Mouse (Mus musculus) ovary, adult 18-20 months (tissue): ENCODE measurements around the gene Gpr146.
"Not testable (repeated sequence)": the region's sequence is repeated elsewhere in the genome, so short reads cannot be mapped to it uniquely, and the experiment has no call there.

Source experiments
- DNase-seq: peaks from one replicate; pipeline ENCODE4 v3.0.0; 2022; ENCODE audit warnings: low spot score, mixed read lengths

Gpr146 gene

DNA sequence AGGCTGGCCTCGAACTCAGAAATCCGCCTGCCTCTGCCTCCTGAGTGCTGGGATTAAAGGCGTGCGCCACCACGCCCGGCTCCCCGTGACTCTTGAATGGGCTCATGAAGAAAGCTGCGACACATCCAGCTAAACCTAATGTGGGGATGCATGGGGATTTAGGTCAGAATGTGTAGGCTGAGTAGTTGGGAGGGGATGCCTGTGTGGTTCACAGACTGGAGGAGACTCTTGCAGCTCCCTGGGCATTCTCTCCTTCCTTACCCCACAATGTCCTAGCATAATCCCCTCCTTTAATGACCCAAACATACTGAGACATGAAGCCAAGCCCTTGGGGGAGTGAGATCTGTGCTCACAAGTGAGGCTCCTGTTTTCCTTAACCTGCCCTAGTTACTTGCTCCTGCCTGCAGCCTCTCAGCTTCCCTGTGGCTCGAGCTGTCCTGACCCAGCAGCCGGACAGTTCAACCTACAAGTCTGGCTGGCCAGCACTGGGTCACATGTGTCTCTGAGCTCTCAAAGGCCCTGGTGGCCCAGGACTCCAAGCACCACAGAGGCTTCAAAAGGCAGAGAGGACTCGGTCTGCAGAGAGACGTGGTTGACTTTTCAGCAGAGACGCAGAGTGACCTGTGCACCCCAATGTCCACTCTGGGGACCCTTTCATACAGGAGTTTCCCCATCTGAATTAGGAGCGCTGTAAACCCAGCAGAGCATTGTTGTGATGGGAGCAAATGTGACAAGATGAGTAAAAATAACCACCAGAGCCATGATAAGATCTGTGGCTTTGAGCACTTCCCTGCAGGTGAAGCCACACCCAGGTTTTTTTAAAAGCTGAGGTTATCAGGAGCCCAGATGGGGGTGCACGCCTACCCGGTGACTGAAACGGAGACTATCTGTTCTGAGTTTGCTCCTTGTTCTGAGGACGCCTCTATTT lies 4.4 kb downstream of the Gpr146 start:
- no peak for DNase-seq

DNA sequence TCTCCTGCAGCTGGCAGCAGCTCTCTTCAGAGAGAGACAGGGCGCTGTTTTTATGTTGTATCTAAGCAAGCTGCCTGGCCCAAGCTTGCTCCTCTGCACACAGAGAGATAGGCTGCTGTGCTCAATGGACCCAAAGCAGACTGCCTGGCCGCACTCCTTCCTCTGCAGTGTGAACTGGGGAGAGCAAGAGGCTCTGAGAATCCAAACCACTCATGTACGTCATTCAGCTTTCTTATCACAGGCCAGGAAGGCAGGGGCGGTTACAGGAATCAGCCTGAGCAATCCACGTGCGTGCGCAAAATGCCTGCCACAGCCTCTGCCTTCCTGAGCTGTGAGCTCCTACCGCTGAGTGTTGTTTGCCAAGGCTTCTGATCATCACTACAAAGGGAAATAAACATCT lies 5.3 kb downstream of the Gpr146 start:
- no peak for DNase-seq

DNA sequence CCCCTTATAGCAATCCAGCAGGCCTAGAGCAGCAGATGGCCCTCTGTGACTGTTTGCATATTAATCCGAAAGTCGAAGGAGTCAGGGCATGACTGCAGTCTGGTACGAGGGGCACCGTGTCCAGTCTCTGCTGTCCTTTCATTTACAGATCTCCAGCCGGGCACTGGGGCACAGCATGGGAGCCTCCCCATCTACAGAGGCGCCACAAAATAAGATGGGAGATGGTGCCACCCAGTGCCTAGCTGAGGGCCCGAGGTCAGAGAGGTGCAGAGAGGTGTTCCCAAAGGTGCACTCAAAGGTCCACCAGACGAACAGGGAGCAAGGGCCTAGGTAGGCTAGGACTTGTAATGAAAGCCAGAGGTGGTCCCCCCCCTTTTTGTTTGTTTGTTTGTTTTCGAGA lies 5.7 kb downstream of the Gpr146 start:
- DNase-seq = no peak

DNA sequence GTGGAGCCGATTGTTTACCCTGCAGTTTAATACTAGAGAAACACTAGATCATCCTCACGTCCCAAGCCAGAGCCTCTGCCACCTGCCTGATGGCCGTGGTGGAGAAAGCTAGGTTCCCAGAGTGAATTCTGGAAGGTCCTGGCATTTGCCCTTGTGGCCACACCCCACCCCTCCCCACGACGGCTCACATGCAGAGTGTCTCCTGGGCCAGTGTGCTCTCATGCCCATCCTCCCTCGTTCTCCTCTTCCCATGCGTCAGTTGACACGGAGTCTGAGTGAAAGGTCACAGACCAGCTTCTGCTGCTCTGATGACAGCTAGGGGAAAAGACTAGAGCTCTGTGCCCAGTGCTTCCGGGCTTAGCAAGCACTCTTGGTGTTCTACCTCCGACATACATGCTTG lies 7.0 kb downstream of the Gpr146 start:
- no peak for DNase-seq

DNA sequence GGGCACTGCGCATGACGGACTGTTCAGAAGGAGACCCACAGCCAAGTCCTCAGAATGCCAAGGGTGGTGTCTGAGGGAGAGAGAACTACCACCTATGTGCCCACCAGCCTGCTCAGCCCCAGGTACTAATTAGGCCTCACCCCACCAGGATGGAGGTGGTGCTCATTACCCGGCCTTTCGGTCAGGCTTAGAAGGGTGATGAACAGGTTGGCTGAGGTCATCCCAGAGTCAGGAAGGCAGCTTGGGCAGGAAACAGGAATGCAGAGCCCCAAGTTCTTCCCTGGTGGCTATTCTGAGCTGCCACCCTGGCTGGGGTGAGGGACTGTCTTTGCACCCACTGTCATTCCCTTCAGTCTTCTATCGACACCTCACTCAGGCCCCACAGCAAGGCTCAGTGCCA lies 8.6 kb downstream of the Gpr146 start:
- no peak for DNase-seq

DNA sequence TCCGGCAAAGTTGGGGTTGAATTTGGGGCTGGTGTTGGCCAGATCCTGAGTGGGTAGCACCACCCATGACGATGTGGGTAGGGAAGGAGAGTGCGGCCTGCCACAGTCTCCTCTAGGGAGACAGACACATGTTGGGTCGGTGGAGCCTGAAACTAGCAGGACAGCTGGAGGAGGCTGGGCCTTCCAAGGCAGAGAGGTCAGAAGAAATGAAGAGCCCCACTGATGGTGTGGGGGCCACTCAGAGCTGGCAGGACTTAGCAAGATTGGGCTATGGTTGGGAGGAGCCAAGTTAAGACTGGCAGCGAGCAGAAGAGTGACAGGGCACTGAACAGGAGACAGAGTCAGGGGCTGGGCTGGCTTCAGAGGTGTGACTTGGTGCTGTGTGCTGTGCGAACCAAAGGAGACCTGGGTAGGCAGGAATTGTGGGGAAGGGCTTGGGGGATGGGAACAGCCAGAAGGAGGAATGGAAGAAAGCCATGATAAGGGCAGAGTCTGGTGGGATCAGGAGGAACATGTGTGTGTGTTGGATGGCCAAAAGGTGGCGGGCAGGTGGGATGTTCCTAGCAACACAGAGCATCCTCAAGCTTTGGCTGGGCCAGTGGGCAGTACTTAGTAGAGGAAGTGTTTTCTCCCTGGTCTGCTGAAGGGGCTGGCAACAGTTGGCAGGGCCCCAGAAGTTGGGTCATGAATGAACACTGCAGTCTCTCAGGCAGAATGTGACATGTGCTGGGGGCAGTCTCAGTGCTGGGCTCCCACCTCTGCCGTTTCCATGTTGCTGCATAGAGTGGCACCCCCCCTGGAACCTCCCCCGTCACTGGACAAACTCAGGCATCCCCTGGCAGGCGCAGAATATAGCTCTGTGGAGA lies 10.1 kb downstream of the Gpr146 start:
- no peak for DNase-seq

DNA sequence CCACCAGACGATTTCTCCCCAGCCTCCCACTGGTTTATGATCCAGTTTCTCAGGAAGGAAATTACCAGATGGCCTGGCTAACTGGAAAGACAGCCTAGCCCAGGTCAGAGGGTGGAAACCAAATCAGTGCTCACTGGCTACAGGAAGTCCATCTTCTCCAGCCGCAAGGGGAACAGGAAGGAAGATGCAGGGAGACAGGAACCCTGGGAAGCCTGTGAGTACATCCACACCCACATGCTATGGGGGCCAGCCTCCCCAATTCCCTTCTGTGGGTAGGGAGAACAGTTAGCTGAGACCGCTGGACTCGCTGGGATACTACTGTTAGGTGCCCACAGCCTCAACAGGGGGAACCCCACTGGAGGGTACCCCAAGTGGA lies 10.7 kb downstream of the Gpr146 start:
- DNase-seq = no peak

DNA sequence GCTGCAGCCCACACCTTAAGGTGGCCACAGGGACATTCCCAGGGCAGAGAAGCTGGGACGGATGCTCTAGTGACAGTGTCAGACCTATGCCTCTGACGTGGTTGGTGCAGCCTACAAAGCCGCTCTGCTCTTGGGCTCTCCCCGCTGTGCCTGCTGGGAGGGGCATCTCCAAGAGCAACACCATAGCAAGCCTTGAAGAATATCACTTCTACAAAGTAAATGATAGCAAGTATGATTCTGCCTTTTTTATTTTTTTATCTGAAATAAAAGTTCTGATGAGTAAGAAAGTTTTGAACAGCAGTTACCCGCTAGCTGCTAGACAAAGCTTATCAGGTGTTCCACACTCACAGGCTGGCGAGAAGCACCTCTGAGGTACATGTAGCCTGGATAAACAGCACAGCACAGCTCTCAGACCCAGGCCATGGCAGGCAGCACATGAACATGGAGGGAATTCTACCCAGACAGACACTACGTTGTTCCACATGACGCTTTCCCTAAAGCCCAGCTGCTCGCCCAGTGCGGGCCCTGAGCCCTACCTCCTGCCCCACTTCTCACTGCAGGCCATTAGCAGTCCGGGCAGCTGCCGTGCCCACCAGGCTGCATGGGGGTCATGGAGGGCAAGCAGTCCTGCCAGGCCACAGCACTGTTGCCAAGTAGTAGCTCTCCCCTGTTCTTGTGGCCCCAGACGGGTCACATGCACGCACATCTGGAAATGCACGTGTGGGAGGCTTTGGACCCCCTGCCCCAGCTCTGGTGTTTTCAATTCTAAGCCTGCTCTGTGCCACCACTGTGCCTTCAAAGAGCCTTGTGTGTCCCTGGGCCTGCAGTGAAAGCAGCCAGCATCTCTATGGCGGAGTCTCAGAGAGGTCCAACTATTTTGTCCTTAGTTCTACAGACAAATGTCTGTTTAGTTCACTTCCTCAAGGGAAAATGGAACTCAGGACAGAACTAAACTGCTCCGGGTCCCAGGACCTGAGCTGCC lies 11.5 kb downstream of the Gpr146 start:
- no peak for DNase-seq

DNA sequence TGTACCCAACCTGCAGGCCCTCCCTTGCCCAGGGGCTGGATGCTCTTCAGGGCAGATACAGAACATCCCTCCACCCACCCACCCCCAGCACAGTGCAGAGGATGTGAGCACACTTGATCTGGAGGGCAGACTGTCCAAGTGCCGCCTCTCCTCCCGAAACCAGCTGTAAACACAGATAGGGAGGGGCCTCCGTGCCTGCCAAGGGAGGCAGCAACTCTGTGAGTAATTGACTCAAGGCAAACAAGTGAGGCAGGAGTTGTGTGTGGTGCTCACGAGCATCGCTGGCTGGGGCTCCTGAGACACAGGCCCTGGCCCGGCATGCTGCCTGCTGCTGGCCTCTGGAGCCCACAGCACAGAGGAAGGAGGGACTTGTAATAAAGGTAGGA lies 12.2 kb downstream of the Gpr146 start:
- peak; percentile 76 for DNase-seq

DNA sequence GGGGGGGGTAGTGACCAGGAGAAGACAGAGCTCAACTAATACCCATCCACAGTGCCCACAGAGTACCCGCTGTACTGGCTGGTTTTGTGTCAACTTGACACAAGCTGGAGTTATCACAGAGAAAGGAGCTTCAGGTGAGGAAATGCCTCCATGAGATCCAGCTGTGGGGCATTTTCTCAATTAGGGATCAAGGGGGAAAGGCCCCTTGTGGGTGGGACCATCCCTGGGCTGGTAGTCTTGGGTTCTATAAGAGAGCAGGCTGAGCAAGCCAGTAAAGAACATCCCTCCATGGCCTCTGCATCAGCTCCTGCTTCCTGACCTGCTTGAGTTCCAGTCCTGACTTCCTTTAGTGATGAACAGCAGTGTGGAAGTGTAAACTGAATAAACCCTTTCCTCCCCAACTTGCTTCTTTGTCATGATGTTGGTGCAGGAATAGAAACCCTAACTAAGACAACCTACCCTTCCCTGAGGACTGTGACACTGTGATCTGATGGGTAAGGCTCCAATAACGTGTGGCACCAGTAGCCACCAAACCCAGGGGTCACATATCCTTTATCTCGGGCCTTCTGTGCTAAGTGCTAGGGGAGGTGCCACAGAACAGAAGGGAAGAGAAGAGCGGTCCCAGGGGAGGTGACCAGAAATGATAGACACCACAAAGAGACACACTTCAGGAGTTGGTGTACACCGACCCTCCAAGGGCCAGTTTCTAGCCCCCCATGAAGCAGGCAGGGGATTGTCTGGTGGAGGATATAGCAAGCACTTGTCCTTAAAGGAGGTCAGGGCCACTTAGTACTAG lies 13.0 kb downstream of the Gpr146 start:
- DNase-seq = not testable (repeated sequence)

DNA sequence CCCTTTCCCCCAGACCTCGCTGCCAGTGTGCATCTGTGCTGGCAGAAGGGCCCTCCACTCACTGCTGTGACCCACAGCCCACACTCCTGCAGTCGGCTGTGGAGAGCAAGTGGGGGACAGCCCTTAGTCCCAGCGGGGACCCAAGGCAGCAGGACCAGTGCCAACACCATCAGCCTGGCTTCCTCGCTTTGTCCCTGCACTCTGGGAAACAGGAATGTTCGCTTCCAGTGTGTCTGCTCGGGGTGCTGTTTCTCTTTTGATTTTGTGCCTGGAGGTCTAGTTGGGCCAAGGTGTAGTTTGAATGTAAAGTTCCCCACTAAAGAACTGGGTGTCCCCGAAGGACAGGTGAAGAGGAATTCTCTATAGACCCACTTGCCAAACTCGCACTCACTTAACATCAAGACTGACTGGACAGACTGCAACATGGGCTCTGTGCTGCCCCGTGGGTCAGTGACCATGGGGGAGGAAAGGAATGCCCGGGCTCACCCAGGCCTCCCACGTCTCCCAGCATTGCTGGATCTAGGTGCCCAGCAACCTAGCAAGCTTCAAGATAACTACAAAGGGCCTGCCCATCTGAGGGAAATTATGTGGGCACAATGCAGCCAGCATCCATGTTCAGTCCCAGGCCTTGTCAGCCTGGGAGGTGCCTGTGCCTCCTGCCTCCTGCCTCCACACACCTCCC lies 14.0 kb downstream of the Gpr146 start:
- DNase-seq = no peak

DNA sequence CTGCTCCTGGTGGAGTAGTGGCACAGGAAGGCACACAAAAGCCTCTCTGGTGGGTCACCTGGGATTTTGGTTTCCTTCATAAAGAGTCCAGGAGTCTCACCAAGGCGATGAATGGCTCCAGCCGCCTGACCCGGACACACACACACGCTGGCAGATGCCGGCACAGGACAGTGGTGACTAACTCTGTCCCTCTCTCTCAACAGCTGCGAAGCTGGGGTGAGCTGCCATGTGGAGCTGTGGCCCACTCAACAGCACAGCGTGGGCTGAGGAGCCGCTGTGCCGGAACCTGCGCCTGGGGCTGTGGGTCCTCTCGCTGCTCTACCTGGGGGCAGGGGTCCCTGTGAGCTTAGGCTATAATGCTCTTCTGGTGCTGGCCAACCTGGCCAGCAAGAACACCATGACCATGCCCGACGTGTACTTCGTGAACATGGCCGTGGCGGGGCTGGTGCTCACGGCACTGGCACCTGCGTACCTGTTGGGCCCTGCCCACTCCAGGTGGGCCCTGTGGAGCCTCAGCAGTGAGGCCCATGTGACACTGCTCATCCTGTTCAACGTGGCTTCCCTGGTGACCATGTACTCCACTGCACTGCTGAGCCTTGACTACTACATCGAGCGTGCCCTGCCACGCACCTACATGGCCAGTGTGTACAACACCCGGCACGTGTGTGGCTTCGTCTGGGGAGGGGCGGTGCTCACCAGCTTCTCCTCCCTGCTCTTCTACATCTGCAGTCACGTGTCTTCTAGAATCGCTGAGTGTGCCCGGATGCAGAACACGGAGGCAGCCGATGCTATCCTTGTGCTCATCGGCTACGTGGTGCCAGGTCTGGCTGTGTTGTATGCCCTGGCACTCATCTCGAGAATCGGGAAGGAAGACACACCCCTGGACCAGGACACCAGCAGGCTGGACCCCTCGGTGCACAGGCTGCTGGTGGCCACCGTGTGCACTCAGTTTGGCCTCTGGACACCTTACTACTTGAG lies 15.0 kb downstream of the Gpr146 start:
- no peak for DNase-seq

DNA sequence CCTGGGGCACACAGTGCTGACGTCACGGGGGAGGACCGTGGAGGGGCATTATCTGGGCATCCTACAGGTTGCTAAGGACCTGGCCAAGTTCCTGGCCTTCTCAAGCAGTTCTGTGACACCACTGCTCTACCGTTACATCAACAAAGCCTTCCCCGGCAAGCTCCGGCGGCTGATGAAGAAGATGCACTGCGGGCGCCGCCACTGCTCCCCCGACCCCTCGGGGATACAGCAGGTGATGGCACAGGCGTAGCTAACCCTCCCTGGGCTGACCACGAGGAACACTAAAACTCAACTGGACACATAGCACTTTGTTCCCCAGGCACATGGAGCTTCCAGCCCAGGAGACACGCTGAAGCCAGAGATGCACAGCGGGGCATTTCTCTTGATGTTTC lies 15.7 kb downstream of the Gpr146 start:
- no peak for DNase-seq

DNA sequence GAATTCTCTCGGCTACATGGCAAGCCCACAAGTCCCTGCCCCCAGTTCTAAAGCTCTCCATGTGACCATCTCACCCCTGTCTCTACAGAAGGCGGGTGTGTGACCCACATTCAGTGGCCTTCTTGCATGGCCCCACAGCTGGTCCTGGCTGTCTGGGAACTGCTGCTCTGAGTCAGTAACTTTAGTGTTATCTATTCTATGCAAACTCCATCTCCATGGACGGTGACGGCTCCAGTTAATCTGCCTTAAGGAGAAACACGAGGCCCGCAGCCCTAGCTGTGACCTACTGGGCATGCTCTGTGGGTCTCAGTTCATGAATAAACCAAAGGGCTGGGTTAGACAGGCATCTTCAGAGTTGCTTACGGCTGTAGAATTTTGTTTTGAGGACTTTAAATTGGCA lies 16.9 kb downstream of the Gpr146 start:
- no peak for DNase-seq

DNA sequence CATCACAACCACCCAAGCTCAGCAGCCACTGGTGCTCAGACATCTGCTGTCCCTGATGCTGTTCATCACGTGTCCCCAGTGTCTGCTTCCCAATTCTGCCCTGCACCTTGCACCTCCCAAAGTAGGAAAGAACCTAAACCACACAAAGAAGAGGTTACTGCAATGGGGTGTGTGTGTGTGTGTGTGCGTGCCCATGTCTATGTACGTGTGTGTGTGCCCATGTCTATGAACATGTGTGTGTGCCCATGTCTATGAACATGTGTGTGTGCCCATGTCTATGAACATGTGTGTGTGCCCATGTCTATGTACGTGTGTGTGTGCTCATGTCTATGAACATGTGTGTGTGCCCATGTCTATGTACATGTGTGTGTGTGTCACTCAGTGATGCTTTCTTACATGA lies 18.0 kb downstream of the Gpr146 start:
- no peak for DNase-seq

DNA sequence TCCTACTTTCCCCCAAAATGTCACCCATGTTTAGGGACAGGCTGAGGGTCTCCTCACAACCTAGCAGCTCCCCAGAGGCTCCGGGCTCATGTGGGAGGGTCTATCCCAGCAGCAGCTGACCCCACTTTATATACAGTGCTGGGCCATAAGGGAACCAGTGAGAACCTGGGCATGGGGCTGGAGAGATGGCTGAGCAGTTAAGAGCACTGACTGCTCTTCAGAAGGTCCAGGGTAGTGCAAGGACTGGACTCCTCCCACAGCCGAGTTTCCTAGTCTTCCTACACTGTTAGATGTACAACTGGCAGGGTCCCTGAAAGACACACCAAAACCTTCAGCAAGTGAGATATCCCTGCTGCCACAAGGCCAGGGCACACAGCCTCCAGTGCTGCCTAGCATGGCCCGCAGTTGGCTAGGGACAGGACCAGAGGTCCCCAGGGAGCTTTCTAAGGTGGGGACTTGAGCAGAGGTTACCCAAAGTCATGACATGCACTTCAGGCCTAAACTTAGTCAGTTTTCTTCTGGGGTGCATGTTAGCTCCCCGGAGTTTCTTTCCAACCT lies 19.9 kb downstream of the Gpr146 start:
- no peak for DNase-seq

DNA sequence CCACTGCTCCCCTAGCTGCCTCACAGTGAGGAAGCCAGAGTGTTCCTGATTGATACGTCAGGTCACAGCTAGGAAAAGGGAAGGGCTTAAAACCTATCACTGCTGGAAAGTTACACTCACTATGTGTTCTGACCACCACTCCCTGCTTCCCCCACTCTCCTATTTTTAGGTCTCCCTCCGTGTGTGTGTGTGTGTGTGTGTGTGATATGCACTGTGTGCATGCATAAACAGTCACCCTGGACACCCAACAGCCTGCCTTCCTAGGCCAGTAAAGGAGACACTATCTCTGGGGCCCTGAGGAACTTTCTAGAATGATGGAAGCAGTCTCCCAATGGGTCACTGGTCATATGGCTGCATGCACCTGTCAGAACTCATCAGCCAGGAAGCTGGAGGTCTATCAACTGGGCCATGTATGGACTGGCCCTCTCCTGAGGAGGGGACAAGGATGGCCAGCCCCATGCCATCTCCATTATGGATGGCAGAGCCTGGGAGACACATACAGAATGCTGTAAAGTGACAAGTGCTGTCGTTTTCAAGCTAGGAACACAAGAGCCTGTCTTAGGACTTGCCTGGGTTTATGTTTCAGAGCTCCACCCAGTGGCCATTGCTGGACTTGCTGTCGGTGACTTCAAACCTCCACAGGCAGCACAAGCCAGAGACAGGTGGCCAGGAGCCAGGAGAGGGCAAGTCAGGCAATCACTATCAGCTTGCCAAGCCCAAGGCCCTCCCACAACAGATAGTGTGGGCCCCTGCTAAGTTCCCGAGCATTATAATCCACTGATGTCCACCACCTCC lies 20.7 kb downstream of the Gpr146 start:
- peak; percentile 89 for DNase-seq

DNA sequence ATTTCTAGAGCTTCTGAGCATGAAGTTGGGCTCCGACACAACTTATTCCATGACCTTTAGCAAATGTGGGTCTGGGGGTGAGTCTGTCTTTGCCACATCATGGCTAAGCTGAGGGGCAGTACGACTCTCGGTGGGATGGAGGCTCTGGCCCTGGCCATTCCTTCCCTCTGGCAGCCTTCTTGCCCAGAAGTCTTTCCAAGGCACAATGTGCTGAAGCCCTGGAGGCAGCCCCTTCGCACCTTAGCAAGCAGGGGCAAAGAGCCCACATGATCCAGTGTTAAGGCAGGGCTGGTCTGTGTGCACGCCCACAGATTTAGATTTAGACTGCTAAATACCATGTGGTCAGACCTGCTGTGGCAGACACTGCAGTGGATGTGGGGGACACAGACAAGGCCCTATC lies 21.3 kb downstream of the Gpr146 start:
- DNase-seq = no peak
